Mouse (Mus musculus) heart, embryonic 13.5 days (tissue): ENCODE results near the gene Kif5a. TPM values are rescaled to one million over a fixed set of nuclear protein-coding genes. Genes with fewer than 3 reads are reported as not detected.
"Not testable (repeated sequence)": the region's sequence is repeated elsewhere in the genome, so short reads cannot be mapped to it uniquely, and the experiment has no call there.

Experiments used
- ATAC-seq: fragments of 200-750 bp; cut with Nextera tagmentation; 2 replicates; pipeline ENCODE4 v1.8.0; 2017; ENCODE audit warnings: moderate TSS enrichment; ENCODE audit not compliant: insufficient number of reproducible peaks, low FRiP score, low TSS enrichment; ENCODE audit errors: extremely low read depth
- H3K27ac ChIP-seq: fragments of 300-500 bp; sonication (generic); replicated peaks from 2 replicates; pipeline ENCODE4 v1.5.1; 2015; ENCODE audit warnings: moderate library complexity, mild to moderate bottlenecking, inconsistent platforms
- H3K27me3 ChIP-seq: fragments of 300-500 bp; sonication (generic); replicated peaks from 2 replicates; pipeline ENCODE4 v1.6.1; 2015; ENCODE audit warnings: mild to moderate bottlenecking, inconsistent platforms
- H3K36me3 ChIP-seq: fragments of 300-500 bp; sonication (generic); 2 replicates; pipeline ENCODE4 v1.6.1; 2015; ENCODE audit warnings: mild to moderate bottlenecking, inconsistent platforms
- H3K4me1 ChIP-seq: fragments of 300-500 bp; sonication (generic); 2 replicates; pipeline ENCODE4 v1.6.1; 2015; ENCODE audit warnings: inconsistent platforms
- H3K4me2 ChIP-seq: fragments of 300-500 bp; sonication (generic); 2 replicates; pipeline ENCODE4 v1.6.1; 2015; ENCODE audit warnings: inconsistent platforms, mild to moderate bottlenecking, moderate library complexity
- H3K4me3 ChIP-seq: fragments of 300-500 bp; sonication (generic); 2 replicates; pipeline ENCODE4 v1.5.1; 2015; ENCODE audit warnings: moderate library complexity, mild to moderate bottlenecking, inconsistent platforms
- H3K9ac ChIP-seq: fragments of 300-500 bp; sonication (generic); 2 replicates; pipeline ENCODE4 v1.6.1; 2015; ENCODE audit warnings: inconsistent platforms, mild to moderate bottlenecking, moderate library complexity
- H3K9me3 ChIP-seq: fragments of 300-500 bp; sonication (generic); 2 replicates; pipeline ENCODE4 v1.6.1; 2016; ENCODE audit warnings: inconsistent platforms
- WGBS: fragments of 180-500 bp; shearing (Covaris S2); methylation state at CpG from one replicate; pipeline ENCODE4 v1.1.7; 2015; ENCODE audit warnings: mixed read lengths; 5-methylcytosine and 5-hydroxymethylcytosine counted together
- polyA plus RNA-seq: library from polyadenylated mRNA; unstranded; fragments of >200 nt; fragmentation: Nextera tagmentation; extraction: Ambion mirVana; gene quantifications from 2 replicates; pipeline ENCODE4 v1.2.1, GENCODE M21; 2015

Gene Kif5a
- polyA plus RNA-seq: 0.32 and 0.63 TPM in 2 replicates

DNA sequence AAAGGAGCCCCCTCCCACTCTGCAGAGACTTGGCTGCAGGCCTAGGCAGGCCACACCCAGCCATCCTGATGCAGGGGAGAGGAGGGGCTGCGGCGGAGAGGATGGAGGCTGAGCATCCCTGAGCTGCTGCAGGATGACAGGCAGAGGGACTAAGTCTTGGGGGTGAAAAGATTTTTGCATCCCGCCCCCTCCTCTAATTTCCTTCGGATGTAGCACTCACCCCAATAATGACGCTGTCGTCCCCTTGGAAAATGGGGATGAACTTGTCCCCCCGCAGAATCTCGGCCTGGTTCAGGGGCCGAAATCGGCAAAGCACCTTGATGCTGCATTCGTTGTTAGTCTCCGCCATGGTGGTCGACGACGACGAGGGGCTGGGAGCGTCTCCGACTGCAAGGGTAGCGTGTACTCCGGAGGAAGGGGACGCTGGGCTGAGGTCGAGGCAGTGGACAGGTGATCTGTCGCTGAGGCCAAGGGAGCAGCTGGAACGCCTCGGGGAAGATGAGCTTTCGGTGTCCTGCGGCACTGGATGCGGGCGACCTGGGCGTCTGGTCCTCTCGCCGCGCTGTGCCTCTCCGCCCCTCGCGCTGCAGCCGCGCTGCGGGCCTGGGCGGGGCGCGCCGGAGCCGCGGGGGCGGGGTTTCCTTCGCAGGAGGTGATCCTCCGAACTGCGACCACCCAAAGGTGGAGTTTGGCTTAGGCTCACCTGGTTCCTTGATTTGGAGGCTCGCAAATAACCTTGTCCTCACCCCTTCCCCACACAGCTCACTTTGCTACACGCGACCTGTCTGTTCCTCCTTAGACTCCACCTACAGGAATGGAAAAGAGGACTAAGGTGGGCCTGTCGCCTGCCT is at the start of gene Kif5a:
Gene Kif5a, minus strand, starts transcription at position 801 of the 851 bp plus-strand sequence.
- 2% methylated on average over 51 of the region's 53 CpGs for WGBS
- Histone ChIP-seq H3K4me2 (peak within 1 kb of the TSS; percentile 72), H3K9ac (peak within 1 kb of the TSS; percentile 74), H3K27ac (no peak within 1 kb of the TSS), H3K27me3 (peaks cover 63% of the 10 kb centered on the region), H3K9me3 (no peaks in the 10 kb centered on the region), H3K36me3 (no peaks in the 10 kb centered on the region), H3K4me3 (peak within 1 kb of the TSS; percentile 50), H3K4me1 (peaks cover 24% of the 10 kb centered on the region)
- no peak for ATAC-seq

DNA sequence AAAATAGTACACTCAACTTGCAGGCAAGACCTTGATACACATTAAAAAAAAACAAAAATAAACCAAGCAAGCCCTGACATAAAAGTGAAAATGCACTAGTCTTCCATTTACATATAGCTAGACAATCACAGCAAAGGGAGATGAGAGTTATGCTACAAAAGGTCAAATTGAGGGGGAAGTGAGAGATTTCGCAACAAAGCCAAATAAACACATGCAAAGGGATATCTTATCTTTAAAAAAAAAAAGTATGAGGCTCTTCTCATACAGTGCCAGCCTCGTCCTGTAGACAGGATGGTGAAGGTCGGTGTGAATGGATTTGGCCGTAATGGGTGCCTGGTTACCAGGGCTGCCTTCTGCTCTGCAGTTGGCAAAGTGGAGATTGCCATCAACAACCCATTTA is 49.7 kb upstream of the Kif5a start:
- H3K27me3 ChIP-seq: no peaks in the 10 kb centered on the region; the same call in 1 of the 2 replicates
- no peak overlapping the region for H3K9ac ChIP-seq
- peaks cover 21% of the 10 kb centered on the region for H3K36me3 ChIP-seq
- ATAC-seq: no peak
- H3K4me2 ChIP-seq: no peak overlapping the region; the same call in 1 of the 2 replicates
- H3K9me3 ChIP-seq: no peaks in the 10 kb centered on the region
- no peak overlapping the region for H3K27ac ChIP-seq
- WGBS: 57% methylated on average over 4 of the region's 4 CpGs
- peaks cover 19% of the 10 kb centered on the region for H3K4me1 ChIP-seq
- H3K4me3 ChIP-seq: no peak overlapping the region

DNA sequence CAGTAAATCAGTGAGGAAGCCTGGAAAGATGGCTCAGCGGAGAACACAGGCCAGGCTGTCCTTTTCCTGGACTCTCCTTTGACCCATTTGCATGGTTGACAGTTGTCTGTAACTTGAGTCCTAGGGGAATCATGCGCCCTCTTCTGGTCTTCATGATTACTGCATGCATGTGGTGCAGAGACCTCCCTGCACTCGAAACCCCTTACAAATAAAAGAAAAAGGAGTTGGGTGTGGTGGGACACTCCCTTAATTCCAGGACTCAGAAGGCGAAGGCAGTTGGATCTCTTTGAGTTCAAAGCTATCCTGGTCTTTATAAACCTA is 49.2 kb upstream of the Kif5a start:
- Histone ChIP-seq H3K4me2 (peak overlapping the region; percentile 93), H3K36me3 (peaks cover 26% of the 10 kb centered on the region), H3K4me1 (peaks cover 19% of the 10 kb centered on the region), H3K27me3 (no peaks in the 10 kb centered on the region), H3K9me3 (no peaks in the 10 kb centered on the region), H3K27ac (peak overlapping the region; percentile 70), H3K9ac (peak overlapping the region; percentile 92), H3K4me3 (peak overlapping the region; percentile 82)
- no peak for ATAC-seq
- WGBS: 2% methylated on average over 4 of the region's 4 CpGs

DNA sequence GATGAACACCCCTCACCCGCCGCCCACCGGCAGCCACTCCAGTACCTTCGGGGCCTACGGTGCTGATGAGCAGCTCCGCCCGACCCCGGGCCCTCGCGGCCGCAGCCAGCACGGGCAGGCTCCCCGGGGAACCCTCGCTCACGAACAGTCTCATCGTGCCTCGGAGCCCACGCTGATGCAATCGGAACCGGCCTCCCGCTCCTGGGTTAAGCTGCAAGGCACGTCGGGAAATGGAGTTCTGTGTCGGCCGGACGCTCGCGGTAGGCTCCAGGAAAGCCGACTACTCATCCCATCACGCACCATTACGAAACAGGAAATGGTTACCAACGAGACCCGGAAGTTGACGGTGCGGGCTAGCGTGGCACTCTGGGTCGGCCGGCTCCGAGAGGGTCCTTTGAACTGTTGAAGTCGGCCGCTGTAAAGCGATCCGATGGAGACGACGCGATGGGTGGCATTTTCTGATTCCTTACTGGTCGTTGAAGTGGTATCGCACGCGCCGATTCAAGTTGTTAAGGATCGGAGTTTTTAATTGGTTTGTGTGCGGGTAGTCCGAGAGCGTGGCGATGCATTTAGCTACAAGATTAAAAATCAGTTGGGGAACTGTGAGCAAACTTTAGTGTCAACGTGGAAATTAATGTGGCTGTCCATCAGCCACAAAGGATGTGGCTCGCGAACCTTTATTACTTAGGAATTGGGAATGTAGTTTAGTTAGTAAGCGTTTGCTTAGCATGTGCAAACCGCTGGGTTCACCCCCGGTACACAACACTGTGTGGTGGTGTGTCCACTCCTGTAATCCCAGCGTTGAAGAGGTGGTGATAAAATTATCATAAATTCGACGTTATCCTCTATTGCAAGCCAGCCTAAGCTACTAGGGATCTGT is 48.6 kb upstream of the Kif5a start, which contains the start of gene Mars:
Gene Mars, minus strand, starts transcription at position 311 of the 880 bp plus-strand sequence.
- ATAC-seq: peak; percentile 89
- Histone ChIP-seq H3K27ac (peak within 1 kb of the TSS; percentile 70), H3K27me3 (no peaks in the 10 kb centered on the region), H3K9me3 (no peaks in the 10 kb centered on the region), H3K36me3 (peaks cover 32% of the 10 kb centered on the region), H3K4me2 (peak within 1 kb of the TSS; percentile 93), H3K4me3 (peak within 1 kb of the TSS; percentile 82), H3K9ac (peak within 1 kb of the TSS; percentile 92), H3K4me1 (peaks cover 19% of the 10 kb centered on the region)
- under 1% methylated on average over 65 of the region's 65 CpGs for WGBS

DNA sequence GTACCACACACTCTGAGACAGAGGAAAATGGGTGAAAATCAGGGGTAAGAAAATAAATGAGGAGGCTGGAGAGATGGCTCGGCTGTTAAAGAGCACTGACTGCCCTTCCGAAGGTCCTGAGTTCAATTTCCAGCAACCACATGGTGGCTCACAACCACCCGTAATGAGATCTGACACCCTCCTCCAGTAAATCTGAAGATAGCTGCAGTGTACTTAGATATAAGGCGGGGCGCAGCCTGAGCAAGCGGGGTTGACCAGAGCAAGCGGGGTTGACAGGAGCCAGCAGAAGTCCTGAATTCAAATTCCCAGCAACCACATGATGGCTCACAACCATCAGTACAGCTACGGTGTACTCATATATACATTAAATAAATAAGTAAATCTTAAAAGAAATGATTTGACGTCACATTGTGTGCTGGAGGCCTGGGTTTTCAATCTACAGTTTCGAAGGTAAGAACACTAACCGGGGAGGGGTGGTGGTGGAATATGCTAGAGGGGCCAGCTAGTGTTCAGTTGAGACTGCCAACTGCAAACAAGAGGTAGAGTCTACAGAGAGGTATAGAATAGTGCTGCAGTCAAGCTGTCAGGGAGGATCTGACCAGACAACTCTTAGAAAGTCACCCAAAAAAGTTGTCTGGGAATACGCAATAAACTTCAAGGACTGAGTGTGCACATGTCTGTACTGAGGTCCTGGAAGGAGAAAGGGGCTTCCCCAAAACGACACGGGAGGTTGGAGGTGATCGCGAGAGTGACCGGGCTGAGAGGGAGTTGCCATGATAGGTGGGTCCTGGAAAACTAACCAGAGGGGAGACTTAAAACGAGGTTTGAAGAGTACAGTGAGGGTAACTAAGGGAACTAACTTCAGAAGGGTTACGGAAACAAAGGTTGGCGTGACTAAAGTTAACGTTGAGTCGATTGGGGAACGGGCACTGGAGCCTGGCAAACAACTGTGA is 47.7 kb upstream of the Kif5a start:
- Histone ChIP-seq H3K36me3 (peaks cover 42% of the 10 kb centered on the region), H3K4me1 (peaks cover 19% of the 10 kb centered on the region), H3K4me3 (peak overlapping the region; percentile 82), H3K9ac (peak overlapping the region; percentile 92), H3K27me3 (no peaks in the 10 kb centered on the region), H3K4me2 (peak overlapping the region; percentile 93), H3K27ac (peak overlapping the region; percentile 69), H3K9me3 (no peaks in the 10 kb centered on the region)
- WGBS: 33% methylated on average over 23 of the region's 23 CpGs
- ATAC-seq: peak; percentile 21; the same call in 1 of the 2 replicates

DNA sequence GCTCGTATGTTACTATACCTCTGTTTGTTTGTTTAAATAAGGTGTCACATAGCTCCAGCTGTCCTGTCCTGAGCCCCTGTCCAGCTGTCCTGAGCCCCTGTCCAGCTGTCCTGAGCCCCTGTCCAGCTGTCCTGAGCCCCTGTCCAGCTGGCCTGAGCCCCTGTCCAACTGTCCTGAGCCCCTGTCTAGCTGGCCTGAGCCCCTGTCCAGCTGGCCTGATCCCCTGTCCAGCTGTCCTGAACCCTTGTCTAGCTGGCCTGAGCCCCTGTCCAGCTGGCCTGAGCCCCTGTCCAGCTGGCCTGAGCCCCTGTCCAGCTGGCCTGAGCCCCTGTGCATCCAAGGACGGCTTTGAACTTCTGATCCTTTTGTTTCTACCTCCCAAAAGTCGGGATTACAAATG is 46.0 kb upstream of the Kif5a start:
- H3K9me3 ChIP-seq, H3K27ac ChIP-seq, ATAC-seq, H3K4me2 ChIP-seq, H3K9ac ChIP-seq, H3K4me3 ChIP-seq, H3K27me3 ChIP-seq: not testable (repeated sequence)
- Histone ChIP-seq H3K4me1 (peaks cover 19% of the 10 kb centered on the region), H3K36me3 (peaks cover 58% of the 10 kb centered on the region)
- WGBS: 84% methylated on average over 3 of the region's 3 CpGs

DNA sequence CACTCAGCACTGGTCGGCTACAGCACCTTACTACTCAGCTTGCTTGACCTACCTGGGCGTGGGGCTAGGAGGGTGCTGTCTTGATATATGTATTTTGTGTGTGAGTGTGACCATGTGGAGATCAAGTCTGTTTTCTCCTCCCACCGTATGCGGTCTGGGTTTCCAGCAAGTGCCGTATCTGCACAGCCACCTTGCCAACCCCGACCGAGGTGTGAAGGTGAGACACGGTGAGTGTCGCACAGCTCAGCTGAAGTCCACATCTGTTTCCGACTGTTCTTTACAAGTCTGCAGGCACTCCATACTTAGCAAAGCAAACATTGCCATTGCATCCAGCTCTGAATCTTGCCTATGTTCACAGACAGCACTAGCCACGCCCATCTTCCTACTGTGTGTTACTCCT is 40.0 kb upstream of the Kif5a start:
- Histone ChIP-seq H3K4me3 (no peak overlapping the region), H3K4me1 (no peaks in the 10 kb centered on the region), H3K27me3 (no peaks in the 10 kb centered on the region), H3K4me2 (no peak overlapping the region), H3K9ac (no peak overlapping the region), H3K27ac (no peak overlapping the region), H3K36me3 (peaks cover 98% of the 10 kb centered on the region), H3K9me3 (no peaks in the 10 kb centered on the region)
- ATAC-seq: no peak
- WGBS: 90% methylated on average over 11 of the region's 11 CpGs

DNA sequence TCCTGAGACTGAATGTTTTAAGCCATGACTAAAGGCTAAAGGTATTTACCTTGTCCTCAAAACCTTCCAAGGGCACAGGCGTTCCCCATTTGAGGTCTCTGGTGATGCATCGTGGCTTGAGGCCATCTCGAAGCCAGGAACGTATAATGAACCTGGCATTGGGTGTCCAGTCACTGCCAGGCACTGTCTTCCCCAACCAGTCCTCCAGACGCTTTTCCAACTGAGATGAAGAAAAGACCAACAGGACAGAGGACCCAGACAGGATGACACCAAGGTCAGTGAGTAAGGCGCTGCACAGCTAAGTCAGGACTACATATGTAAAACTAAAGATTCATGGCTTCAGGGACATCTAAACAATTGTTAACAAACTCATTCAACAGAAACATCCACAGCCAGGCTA is 37.2 kb upstream of the Kif5a start:
- no peak for ATAC-seq
- no peak overlapping the region for H3K9ac ChIP-seq
- H3K27ac ChIP-seq: no peak overlapping the region
- no peak overlapping the region for H3K4me2 ChIP-seq
- H3K36me3 ChIP-seq: peaks cover 98% of the 10 kb centered on the region
- H3K4me3 ChIP-seq: no peak overlapping the region
- WGBS: 91% methylated on average over 6 of the region's 6 CpGs
- no peaks in the 10 kb centered on the region for H3K9me3 ChIP-seq
- H3K27me3 ChIP-seq: no peaks in the 10 kb centered on the region
- H3K4me1 ChIP-seq: peaks cover 20% of the 10 kb centered on the region

DNA sequence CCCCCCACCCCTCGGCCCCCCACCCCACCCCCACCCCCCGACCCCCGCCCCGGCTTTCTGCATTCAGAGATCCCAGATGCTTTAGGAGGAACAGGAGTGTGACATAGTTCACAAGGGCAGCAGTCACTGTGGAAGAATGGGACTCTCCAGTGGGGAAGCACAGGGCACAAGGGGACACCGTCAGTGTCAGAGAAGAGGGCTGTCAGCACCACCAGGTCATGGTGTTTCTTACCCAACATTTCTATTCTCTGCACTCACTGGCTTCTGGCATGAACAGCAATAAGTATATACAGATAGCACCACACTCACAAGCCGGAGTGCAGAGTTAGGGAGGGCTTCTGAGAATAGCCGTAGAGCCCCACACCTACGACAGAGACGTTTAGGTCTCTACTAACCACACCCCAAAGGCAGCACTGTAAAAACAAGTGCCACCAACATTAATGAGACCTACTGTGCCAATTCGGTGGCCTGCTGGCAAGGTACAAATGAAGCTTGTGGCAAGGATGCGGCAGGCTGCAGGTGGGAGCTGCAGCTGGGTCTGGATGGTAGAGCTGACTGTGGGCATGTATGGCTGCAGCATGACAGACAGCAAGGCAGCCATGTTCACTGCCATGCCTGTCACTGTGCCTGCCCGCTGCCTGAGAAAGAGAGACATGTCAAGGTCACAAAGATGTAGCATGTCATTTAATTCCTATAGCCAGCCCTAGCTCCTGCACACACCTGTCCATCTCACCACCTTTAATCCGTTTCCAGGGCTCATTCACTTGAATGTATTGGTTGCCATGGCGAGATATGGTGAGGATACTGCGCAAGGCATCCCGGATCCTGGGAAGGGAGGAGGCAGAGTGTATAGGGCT is 34.1 kb upstream of the Kif5a start:
- no peak overlapping the region for H3K4me3 ChIP-seq

More for the DNA sequence above, 34.1 kb upstream of the Kif5a start:
- 0 out of 2 replicates have a peak overlapping the region, but pooled peaks have one; percentile 5 for H3K9ac ChIP-seq
- H3K27ac ChIP-seq: peak overlapping the region; percentile 46
- peaks cover 92% of the 10 kb centered on the region for H3K36me3 ChIP-seq
- H3K4me1 ChIP-seq: peaks cover 49% of the 10 kb centered on the region
- H3K4me2 ChIP-seq: no peak overlapping the region
- WGBS: 66% methylated on average over 16 of the region's 16 CpGs
- H3K9me3 ChIP-seq: no peaks in the 10 kb centered on the region
- H3K27me3 ChIP-seq: no peaks in the 10 kb centered on the region
- no peak for ATAC-seq
